Mouse (Mus musculus): Measurements from ENCODE around the gene Arid3c.

DNA sequence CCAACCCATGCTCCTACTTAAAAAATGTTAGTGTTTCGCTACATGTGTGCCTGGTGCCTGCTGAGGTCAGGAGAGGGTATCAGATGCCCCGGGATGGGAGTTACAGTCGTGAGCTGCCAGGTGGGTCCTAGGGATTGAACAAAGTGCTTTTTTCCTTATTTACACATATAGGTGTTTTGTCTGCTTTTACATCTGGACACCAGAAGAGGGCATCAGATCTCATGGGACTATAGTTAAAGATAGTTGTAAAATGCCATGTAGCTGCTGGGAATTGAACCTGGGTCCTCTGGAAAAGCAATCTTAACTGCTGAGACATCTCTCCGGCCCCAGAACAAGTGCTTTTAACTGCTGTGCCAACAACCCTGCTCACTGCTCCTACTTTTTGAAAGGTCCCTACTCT lies 20.7 kb downstream of the Arid3c start:
- TF ChIP-seq MAFK (IDR thresholded peaks at IDR 0.05; ENCODE audit: insufficient read depth, low read depth, low read length) (no peak), ZC3H11A (IDR thresholded peaks at IDR 0.05; ENCODE audit: borderline replicate concordance, low read depth, low read length) (no peak), HCFC1 (IDR thresholded peaks at IDR 0.05; ENCODE audit: borderline replicate concordance, insufficient read depth, low read length) (no peak), ZNF384 (IDR thresholded peaks at IDR 0.05; ENCODE audit: low read depth, low read length) (no peak), CHD2 (IDR thresholded peaks at IDR 0.05; ENCODE audit: low read depth, low read length) (no peak)

All from ES-E14 (cell line).